Mouse (Mus musculus) heart, embryonic 16.5 days (tissue): ENCODE results near the gene Hbp1. TPM values are rescaled to one million over a fixed set of nuclear protein-coding genes. Genes with fewer than 3 reads are reported as not detected.

ENCODE experiments used
- ATAC-seq: fragments of 200-750 bp; cut with Nextera tagmentation; replicated peaks from 2 replicates; pipeline ENCODE4 v1.8.0; 2017; ENCODE audit warnings: moderate number of reproducible peaks; ENCODE audit not compliant: insufficient read depth, low FRiP score; ENCODE audit errors: extremely low read depth
- H3K27ac ChIP-seq: fragments of 300-500 bp; sonication (generic); 2 replicates; pipeline ENCODE4 v1.5.1; 2014; ENCODE audit warnings: mild to moderate bottlenecking, low read length, control low read depth, moderate library complexity
- H3K27me3 ChIP-seq: fragments of 300-500 bp; sonication (generic); 2 replicates; pipeline ENCODE4 v1.6.1; 2014; ENCODE audit warnings: low read length, mixed read lengths; ENCODE audit not compliant: control insufficient read depth, insufficient read depth
- H3K36me3 ChIP-seq: fragments of 300-500 bp; sonication (generic); 2 replicates; pipeline ENCODE4 v1.6.1; 2014; ENCODE audit not compliant: control insufficient read depth, insufficient read depth
- H3K4me1 ChIP-seq: fragments of 300-500 bp; sonication (generic); 2 replicates; pipeline ENCODE4 v1.6.1; 2014; ENCODE audit warnings: low read length, mixed read lengths; ENCODE audit not compliant: control insufficient read depth, insufficient read depth
- H3K4me2 ChIP-seq: fragments of 300-500 bp; sonication (generic); 2 replicates; pipeline ENCODE4 v1.6.1; 2014; ENCODE audit warnings: low read depth, mild to moderate bottlenecking, control low read depth, low read length
- H3K4me3 ChIP-seq: fragments of 300-500 bp; sonication (generic); 2 replicates; pipeline ENCODE4 v1.5.1; 2014; ENCODE audit warnings: mild to moderate bottlenecking, control low read depth, low read length
- H3K9ac ChIP-seq: fragments of 300-500 bp; sonication (generic); 2 replicates; pipeline ENCODE4 v1.6.1; 2014; ENCODE audit warnings: low read length, control low read depth
- H3K9me3 ChIP-seq: fragments of 300-500 bp; sonication (generic); replicated peaks from 2 replicates; pipeline ENCODE4 v1.6.1; 2016; ENCODE audit warnings: low read length; ENCODE audit not compliant: control insufficient read depth
- WGBS: fragments of 180-500 bp; shearing (Covaris S2); extraction: QIAGEN DNeasy Blood & Tissue Kit; methylation state at CpG from one replicate; pipeline ENCODE4 v1.1.7; 2014; 5-methylcytosine and 5-hydroxymethylcytosine counted together
- polyA plus RNA-seq: library from polyadenylated mRNA; unstranded; fragments of >200 nt; fragmentation: Nextera tagmentation; extraction: Ambion mirVana; gene quantifications from 2 replicates; pipeline ENCODE4 v1.2.1, GENCODE M21; 2015

Hbp1 gene
- polyA plus RNA-seq, 1 experiment from 2014 or later = 107 TPM

DNA sequence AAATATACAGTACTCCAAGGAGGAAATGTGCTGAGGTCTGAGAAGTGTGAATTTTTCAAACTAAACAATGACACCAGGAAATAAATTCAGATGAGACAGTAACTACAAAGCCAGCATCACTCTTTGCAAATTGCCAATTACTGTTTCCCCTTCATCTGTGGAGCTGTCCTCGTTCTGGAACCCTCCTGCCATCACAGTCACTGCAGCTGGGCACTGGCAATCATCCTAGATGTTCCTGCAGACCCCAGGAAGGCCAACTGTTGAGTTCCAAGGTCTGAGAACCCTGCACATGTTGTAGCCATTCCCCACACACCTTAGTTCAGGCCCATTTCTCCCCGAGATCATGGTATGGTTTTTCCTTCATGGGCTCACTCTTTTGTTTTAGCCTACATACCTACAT, 33.9 kb upstream of the Hbp1 start:
- Histone ChIP-seq H3K36me3 (no peaks in the 10 kb centered on the region), H3K27me3 (no peaks in the 10 kb centered on the region), H3K9me3 (no peaks in the 10 kb centered on the region), H3K27ac (no peak overlapping the region), H3K4me3 (no peak overlapping the region), H3K4me1 (peaks cover 6% of the 10 kb centered on the region), H3K4me2 (peak overlapping the region; percentile 32; the same call in 1 of the 2 replicates), H3K9ac (no peak overlapping the region)
- 56% methylated on average over 2 of the region's 2 CpGs for WGBS
- no peak for ATAC-seq

DNA sequence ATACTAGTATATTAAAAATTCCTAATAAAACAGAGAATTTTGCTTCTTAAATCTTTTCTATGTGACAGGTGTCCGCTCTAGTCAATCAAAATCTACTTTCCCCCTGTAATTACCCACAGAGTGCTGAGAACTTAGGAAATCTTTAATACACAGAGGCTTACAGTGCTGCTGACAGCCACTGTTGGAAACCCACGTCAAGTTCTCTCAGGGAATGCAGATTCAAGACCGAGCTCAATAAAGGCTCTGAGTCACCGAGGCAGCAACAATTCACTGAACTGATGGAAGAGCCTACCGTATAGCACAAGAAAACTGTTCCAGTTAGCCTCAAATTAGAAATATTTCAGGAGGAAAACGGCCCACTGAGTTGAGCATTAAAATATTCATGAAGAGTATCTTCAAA, 33.4 kb upstream of the Hbp1 start:
- Histone ChIP-seq H3K36me3 (no peaks in the 10 kb centered on the region), H3K4me3 (no peak overlapping the region), H3K9me3 (no peaks in the 10 kb centered on the region), H3K4me1 (peaks cover 6% of the 10 kb centered on the region), H3K9ac (no peak overlapping the region), H3K4me2 (no peak overlapping the region), H3K27me3 (no peaks in the 10 kb centered on the region), H3K27ac (no peak overlapping the region)
- ATAC-seq = no peak
- WGBS = 70% methylated on average over 6 of the region's 6 CpGs

DNA sequence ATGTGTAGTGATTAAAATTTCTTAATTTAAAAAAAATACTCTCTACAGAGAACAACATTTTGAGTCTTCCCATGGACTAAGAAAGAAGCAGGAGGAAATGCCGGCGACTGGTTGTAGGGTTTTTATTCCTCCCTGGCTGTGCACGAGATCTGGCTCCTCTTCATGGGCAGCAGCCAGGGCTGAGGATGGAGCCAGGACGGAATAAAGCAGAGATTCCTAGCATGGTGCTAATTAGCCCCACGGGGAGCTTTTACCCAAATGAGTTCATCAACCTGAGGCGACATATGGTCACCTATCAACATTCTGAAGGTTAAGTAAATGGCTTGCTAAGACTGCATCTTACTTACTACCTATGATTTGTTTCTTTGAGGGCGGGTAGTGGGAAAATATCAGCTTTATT, 32.9 kb upstream of the Hbp1 start:
- WGBS = 66% methylated on average over 7 of the region's 7 CpGs
- no peak overlapping the region for H3K4me3 ChIP-seq

DNA sequence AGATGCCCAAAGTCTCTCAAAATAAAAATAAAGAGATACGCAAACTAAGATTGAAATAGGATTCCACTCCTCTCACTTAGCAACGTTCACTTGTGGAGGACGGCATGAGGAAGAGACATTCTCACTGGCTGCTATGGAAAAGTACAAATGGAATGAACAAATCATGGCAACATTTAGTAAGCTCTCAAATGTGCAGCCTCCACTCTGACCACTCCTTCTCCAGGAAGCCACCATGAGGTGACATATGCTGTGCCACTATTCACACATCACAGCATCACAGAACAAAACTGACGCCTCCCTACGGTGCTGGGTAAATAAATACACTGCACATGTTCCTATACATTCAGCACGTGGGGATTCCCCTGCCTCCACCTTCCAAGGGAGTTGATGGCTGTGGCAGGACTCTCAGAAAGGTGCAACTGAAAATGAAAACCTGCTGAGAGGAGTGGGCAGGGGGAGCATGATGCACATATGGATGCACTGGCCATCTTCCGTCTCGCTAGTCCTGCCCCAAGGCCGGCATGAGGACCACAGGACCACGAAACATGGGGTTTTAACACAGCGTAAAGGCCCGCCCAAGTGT, 27.4 kb upstream of the Hbp1 start:
- WGBS = 72% methylated on average over 12 of the region's 12 CpGs

More for the DNA sequence above, 32.9 kb upstream of the Hbp1 start:
- Histone ChIP-seq H3K9ac (no peak overlapping the region), H3K4me2 (no peak overlapping the region), H3K27me3 (no peaks in the 10 kb centered on the region), H3K36me3 (no peaks in the 10 kb centered on the region), H3K4me1 (peaks cover 6% of the 10 kb centered on the region), H3K9me3 (no peaks in the 10 kb centered on the region), H3K27ac (no peak overlapping the region)
- no peak for ATAC-seq

DNA sequence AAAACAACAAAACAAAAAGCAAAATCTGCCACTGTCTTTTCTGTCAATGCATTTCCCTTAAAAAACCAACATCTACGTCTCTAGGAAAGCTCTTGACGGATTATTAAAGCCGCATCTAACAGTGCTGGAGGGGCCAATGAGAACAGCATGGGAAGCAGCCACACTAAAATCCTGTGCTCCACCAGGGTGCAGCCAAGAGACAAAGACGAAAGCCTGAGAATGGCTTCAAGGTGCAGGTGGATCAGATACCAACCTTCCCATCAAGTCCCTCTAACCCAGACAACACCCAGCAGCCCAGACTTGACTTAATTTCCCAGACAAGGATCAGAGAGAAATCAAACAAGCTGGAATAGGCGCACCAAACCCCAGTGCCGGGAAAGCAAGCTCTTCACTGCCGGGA, 26.2 kb upstream of the Hbp1 start:
- Histone ChIP-seq H3K4me3 (no peak overlapping the region), H3K27ac (no peak overlapping the region), H3K36me3 (no peaks in the 10 kb centered on the region), H3K9me3 (no peaks in the 10 kb centered on the region), H3K27me3 (no peaks in the 10 kb centered on the region), H3K4me2 (no peak overlapping the region), H3K9ac (no peak overlapping the region), H3K4me1 (peaks cover 7% of the 10 kb centered on the region)
- 51% methylated on average over 7 of the region's 7 CpGs for WGBS
- ATAC-seq = no peak

More for the DNA sequence above, 27.4 kb upstream of the Hbp1 start:
- no peaks in the 10 kb centered on the region for H3K36me3 ChIP-seq
- ATAC-seq = no peak
- no peak overlapping the region for H3K27ac ChIP-seq
- no peaks in the 10 kb centered on the region for H3K9me3 ChIP-seq
- H3K9ac ChIP-seq = no peak overlapping the region
- peaks cover 7% of the 10 kb centered on the region for H3K4me1 ChIP-seq
- no peaks in the 10 kb centered on the region for H3K27me3 ChIP-seq
- no peak overlapping the region for H3K4me3 ChIP-seq
- H3K4me2 ChIP-seq = no peak overlapping the region

DNA sequence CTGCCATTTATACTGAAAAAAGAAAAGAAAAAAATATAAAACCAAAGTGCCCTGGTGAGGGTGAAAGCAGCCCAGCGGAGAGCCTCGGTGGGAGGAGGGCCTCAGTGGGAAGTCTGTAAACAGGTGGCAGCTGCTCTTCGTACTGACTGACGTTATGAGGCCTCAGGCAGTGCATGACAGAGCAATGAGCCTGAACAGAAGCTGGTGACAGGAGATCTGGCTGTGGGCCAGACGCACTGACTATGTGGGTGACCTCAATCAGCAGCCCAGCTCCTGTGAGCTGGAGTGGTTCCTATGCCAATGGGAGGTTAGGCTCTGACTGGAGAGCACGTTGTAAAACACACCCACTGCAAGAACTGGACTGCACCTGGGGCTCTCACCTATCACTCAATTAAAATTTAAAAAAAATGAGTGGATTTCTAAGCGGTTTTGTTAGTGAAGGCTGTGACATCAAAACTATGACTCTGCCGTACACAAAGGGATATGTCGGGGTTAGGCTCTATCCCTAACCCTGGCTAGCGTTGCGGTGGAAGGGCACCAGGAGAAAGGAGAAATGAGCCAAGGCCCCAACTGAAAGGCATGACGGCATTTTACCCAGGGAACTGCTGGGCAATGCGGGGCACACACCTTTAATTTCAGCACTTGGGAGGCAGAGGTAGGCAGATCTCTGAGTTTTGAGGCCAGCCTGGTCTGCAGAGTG, 23.3 kb upstream of the Hbp1 start:
- ATAC-seq = peak; percentile 97
- Histone ChIP-seq H3K36me3 (no peaks in the 10 kb centered on the region), H3K27me3 (no peaks in the 10 kb centered on the region), H3K9me3 (no peaks in the 10 kb centered on the region), H3K4me2 (peak overlapping the region; percentile 39; the same call in 1 of the 2 replicates), H3K9ac (no peak overlapping the region), H3K4me1 (peaks cover 8% of the 10 kb centered on the region), H3K27ac (peak overlapping the region; percentile 77), H3K4me3 (no peak overlapping the region)
- 36% methylated on average over 13 of the region's 13 CpGs for WGBS

DNA sequence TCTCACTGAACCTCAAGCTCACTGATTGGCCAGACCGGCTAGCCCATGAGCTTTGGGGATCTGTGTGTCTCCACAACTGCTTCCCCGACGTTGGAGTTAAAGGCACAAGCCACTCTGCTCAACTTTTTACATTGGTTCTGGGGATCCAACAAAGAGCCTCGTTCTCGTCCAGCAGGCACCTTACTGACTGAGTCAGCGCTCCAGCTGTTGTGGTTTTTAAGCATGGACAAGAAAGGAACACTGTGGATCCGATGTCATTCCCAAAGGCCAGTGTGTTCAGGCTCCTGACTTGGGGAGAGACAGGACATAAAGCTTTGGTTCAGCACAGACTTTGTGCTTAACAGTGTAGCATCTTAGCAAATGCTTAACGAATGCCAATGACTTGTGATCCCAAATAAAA, 21.2 kb upstream of the Hbp1 start:
- 86% methylated on average over 8 of the region's 8 CpGs for WGBS
- Histone ChIP-seq H3K4me1 (peaks cover 9% of the 10 kb centered on the region), H3K27me3 (no peaks in the 10 kb centered on the region), H3K9me3 (no peaks in the 10 kb centered on the region), H3K4me2 (no peak overlapping the region), H3K36me3 (no peaks in the 10 kb centered on the region), H3K27ac (no peak overlapping the region), H3K4me3 (no peak overlapping the region), H3K9ac (no peak overlapping the region)
- no peak for ATAC-seq

DNA sequence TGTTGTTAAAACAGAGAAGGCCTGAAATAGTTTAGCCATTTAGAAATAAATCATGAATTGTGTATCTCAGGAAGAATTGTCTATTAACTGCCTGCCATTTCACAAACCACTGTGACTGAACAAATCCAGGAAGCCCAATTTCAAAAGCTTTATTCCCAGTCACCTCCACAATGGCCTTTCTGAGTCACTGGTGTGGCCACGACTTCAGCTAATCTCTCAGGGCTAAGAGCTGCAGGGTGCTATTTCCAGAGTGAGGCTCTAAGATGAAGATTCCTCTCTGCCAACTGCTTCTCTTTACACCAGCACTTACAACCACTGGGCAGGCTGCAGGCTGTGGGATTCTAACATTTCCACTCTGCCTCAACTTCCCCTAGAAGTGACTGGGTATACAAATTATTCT, 18.8 kb upstream of the Hbp1 start:
- no peak overlapping the region for H3K4me2 ChIP-seq
- no peaks in the 10 kb centered on the region for H3K9me3 ChIP-seq
- H3K27me3 ChIP-seq = no peaks in the 10 kb centered on the region
- H3K27ac ChIP-seq = peak overlapping the region; percentile 62
- H3K4me3 ChIP-seq = no peak overlapping the region
- no peaks in the 10 kb centered on the region for H3K36me3 ChIP-seq
- peak overlapping the region; percentile 41; the same call in 1 of the 2 replicates for H3K9ac ChIP-seq
- ATAC-seq = no peak
- WGBS = 14% methylated on average over 1 of the region's 1 CpGs
- peaks cover 9% of the 10 kb centered on the region for H3K4me1 ChIP-seq

DNA sequence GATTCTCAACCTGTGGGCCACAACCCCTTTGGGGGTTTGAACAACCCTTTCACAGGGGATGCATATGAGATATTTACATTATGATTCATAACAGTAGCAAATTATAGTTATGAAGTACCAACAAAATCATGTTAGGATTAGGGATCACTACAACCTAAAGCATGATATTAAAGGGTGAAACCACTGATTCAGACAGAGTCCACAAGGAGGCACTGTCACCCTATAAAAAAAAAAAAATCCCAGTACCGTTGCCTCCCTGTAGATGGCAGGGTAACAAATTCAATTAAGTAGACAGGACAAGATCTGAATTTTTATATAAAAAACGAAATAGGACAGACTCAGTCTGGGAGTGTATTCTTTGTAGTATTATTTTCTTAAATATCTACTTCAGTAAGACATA, 17.2 kb upstream of the Hbp1 start:
- no peak for ATAC-seq
- H3K9me3 ChIP-seq = no peaks in the 10 kb centered on the region
- 4% methylated on average over 2 of the region's 2 CpGs for WGBS
- H3K4me2 ChIP-seq = no peak overlapping the region
- no peaks in the 10 kb centered on the region for H3K27me3 ChIP-seq
- no peak overlapping the region for H3K9ac ChIP-seq
- 0 out of 2 replicates have a peak, but pooled peaks cover 2% of the 10 kb centered on the region for H3K4me1 ChIP-seq
- peaks cover 2% of the 10 kb centered on the region; the same call in 1 of the 2 replicates for H3K36me3 ChIP-seq
- H3K4me3 ChIP-seq = no peak overlapping the region
- no peak overlapping the region for H3K27ac ChIP-seq
